Mouse (Mus musculus) erythroblast, embryonic 14.5 days (primary cell): ENCODE measurements at regions not wholly inside any gene's neighbourhood (a gene's known extent, or its start where the extent isn't known, plus 50 kb on each side); places are given as distances from the start of the nearest gene placed in this dataset.
A peak's percentile ranks its signal among the peaks of the same experiment; 100 is the strongest.

Source experiments
- H3K27me3 ChIP-seq: 2 replicates; pipeline ENCODE4 v1.6.1; 2012; ENCODE audit warnings: inconsistent platforms; ENCODE audit not compliant: control insufficient read depth
- H3K36me3 ChIP-seq: 2 replicates; pipeline ENCODE4 v1.6.1; 2012; ENCODE audit warnings: mild to moderate bottlenecking, inconsistent platforms; ENCODE audit not compliant: control insufficient read depth
- H3K4me1 ChIP-seq: 2 replicates; pipeline ENCODE4 v1.6.1; 2012; ENCODE audit warnings: inconsistent platforms; ENCODE audit not compliant: control insufficient read depth
- H3K4me3 ChIP-seq: replicated peaks from 2 replicates; pipeline ENCODE3; 2012; ENCODE audit warnings: moderate library complexity, mild to moderate bottlenecking, inconsistent platforms
- H3K9me3 ChIP-seq: 2 replicates; pipeline ENCODE4 v1.6.1; 2012; ENCODE audit warnings: low read length, inconsistent platforms, mixed read lengths; ENCODE audit not compliant: control insufficient read depth
- GATA1 ChIP-seq: IDR thresholded peaks from 2 replicates; pipeline ENCODE4 v1.6.1; 2012; ENCODE audit warnings: low read length, inconsistent platforms, mixed read lengths
- TAL1 ChIP-seq: IDR thresholded peaks from 3 replicates; pipeline ENCODE4 v1.6.1; 2012; ENCODE audit warnings: low read length, inconsistent platforms, mixed read lengths

GRCm38 (mm10) chr12:79998788-79999187 is 114.0 kb downstream of the Zfp36l1 start:
- no peak for TF ChIP-seq GATA1
- TF ChIP-seq TAL1 = no peak
- Histone ChIP-seq H3K36me3 (no peaks in the 10 kb centered on the region), H3K4me3 (no peak overlapping the region), H3K9me3 (no peaks in the 10 kb centered on the region), H3K4me1 (peaks cover 11% of the 10 kb centered on the region), H3K27me3 (no peaks in the 10 kb centered on the region)

GRCm38 (mm10) chr12:79998339-79998738 is 114.5 kb downstream of the Zfp36l1 start:
- TF ChIP-seq TAL1 (no peak), GATA1 (no peak)
- no peaks in the 10 kb centered on the region for H3K27me3 ChIP-seq
- no peak overlapping the region for H3K4me3 ChIP-seq
- peaks cover 15% of the 10 kb centered on the region for H3K4me1 ChIP-seq
- H3K9me3 ChIP-seq = no peaks in the 10 kb centered on the region
- no peaks in the 10 kb centered on the region for H3K36me3 ChIP-seq

GRCm38 (mm10) chr12:79997201-79997600 is 115.6 kb downstream of the Zfp36l1 start:
- Histone ChIP-seq H3K36me3 (no peaks in the 10 kb centered on the region), H3K4me3 (no peak overlapping the region), H3K27me3 (no peaks in the 10 kb centered on the region), H3K4me1 (peaks cover 13% of the 10 kb centered on the region), H3K9me3 (no peaks in the 10 kb centered on the region)
- TF ChIP-seq TAL1 (no peak), GATA1 (no peak)

- no peak for TF ChIP-seq GATA1
- no peak for TF ChIP-seq TAL1
- Histone ChIP-seq H3K9me3 (no peaks in the 10 kb centered on the region), H3K4me1 (peaks cover 11% of the 10 kb centered on the region), H3K4me3 (no peak overlapping the region), H3K27me3 (no peaks in the 10 kb centered on the region), H3K36me3 (no peaks in the 10 kb centered on the region)
Observed at GRCm38 (mm10) chr12:79995521-79996094, 117.2 kb downstream of the Zfp36l1 start.

GRCm38 (mm10) chr12:79993821-79994571 is 118.8 kb downstream of the Zfp36l1 start:
- Histone ChIP-seq H3K36me3 (no peaks in the 10 kb centered on the region), H3K27me3 (no peaks in the 10 kb centered on the region), H3K4me1 (peaks cover 26% of the 10 kb centered on the region), H3K4me3 (no peak overlapping the region), H3K9me3 (no peaks in the 10 kb centered on the region)
- TF ChIP-seq GATA1 = no peak
- no peak for TF ChIP-seq TAL1

- H3K36me3 ChIP-seq = no peaks in the 10 kb centered on the region
- no peaks in the 10 kb centered on the region for H3K27me3 ChIP-seq
- H3K4me1 ChIP-seq = peaks cover 53% of the 10 kb centered on the region
- H3K4me3 ChIP-seq = no peak overlapping the region
- no peaks in the 10 kb centered on the region for H3K9me3 ChIP-seq
- TF ChIP-seq TAL1 = no peak
- no peak for TF ChIP-seq GATA1
Observed at GRCm38 (mm10) chr12:79991279-79991678, 121.5 kb downstream of the Zfp36l1 start.

GRCm38 (mm10) chr12:79990751-79991150 is 122.1 kb downstream of the Zfp36l1 start:
- no peak overlapping the region for H3K4me3 ChIP-seq
- no peaks in the 10 kb centered on the region for H3K36me3 ChIP-seq
- peaks cover 58% of the 10 kb centered on the region for H3K4me1 ChIP-seq
- no peaks in the 10 kb centered on the region for H3K9me3 ChIP-seq
- H3K27me3 ChIP-seq = no peaks in the 10 kb centered on the region
- no peak for TF ChIP-seq GATA1
- no peak for TF ChIP-seq TAL1

- TF ChIP-seq TAL1 (no peak), GATA1 (no peak)
- H3K4me3 ChIP-seq = no peak overlapping the region
- no peaks in the 10 kb centered on the region for H3K9me3 ChIP-seq
- peaks cover 69% of the 10 kb centered on the region for H3K4me1 ChIP-seq
- H3K27me3 ChIP-seq = no peaks in the 10 kb centered on the region
- H3K36me3 ChIP-seq = no peaks in the 10 kb centered on the region
Observed at GRCm38 (mm10) chr12:79989582-79990110, 123.2 kb downstream of the Zfp36l1 start.

- H3K9me3 ChIP-seq = no peaks in the 10 kb centered on the region
- H3K4me3 ChIP-seq = no peak overlapping the region
- no peaks in the 10 kb centered on the region for H3K27me3 ChIP-seq
- no peaks in the 10 kb centered on the region for H3K36me3 ChIP-seq
- TF ChIP-seq GATA1 = no peak
- peak; percentile 33; the same call in 2 of the 3 replicates for TF ChIP-seq TAL1
- peaks cover 70% of the 10 kb centered on the region for H3K4me1 ChIP-seq
Observed at GRCm38 (mm10) chr12:79988401-79989358, 124.1 kb downstream of the Zfp36l1 start.
